Mouse (Mus musculus): Measurements from ENCODE around the gene Lgals3. TPM values are rescaled to one million over a fixed set of nuclear protein-coding genes. Genes with fewer than 3 reads are reported as not detected.

Gene Lgals3
- total RNA-seq, 4 experiments from 2014 or later = 0.79 to 2.8 (median 2.6) TPM; not detected in 1

- no peak for DNase-seq (ENCODE audit: low spot score in 2 of 2)
Observed at GRCm38 (mm10) chr14:47421606-47422005, 54.1 kb downstream of the Lgals3 start.

- no peak for DNase-seq (ENCODE audit: low spot score in 2 of 2)
Observed at GRCm38 (mm10) chr14:47422466-47422865, 54.9 kb downstream of the Lgals3 start.

- no peak for DNase-seq (ENCODE audit: low spot score in 2 of 2)
Observed at GRCm38 (mm10) chr14:47432987-47433386, 65.4 kb downstream of the Lgals3 start.

Other genes with a start within 250 kb of the Lgals3 start
- gene Gch1, start 178.3 kb upstream of the Lgals3 start, total RNA-seq (2022) = 1 to 10 TPM; 1.1 to 1.5 (median 1.4) TPM
- 10 to 100 TPM in 1 of 4 experiments, 1 to 10 TPM in 3; 6.5 to 10.5 (median 7.2) TPM for gene Wdhd1, start 90.9 kb upstream of the Lgals3 start, total RNA-seq (2022)
- 10 to 100 TPM; 11.0 to 12.3 (median 12.1) TPM for gene Socs4, start 90.8 kb upstream of the Lgals3 start, total RNA-seq (2022)
- gene Mapk1ip1l, start 69.5 kb upstream of the Lgals3 start, total RNA-seq (2022) = 10 to 100 TPM; 54.3 to 66.2 (median 61.8) TPM
- 1 to 10 TPM in 1 of 4 experiments, under 1 TPM in 2, not detected in 1; 0.52 to 1.4 (median 0.70) TPM for gene Dlgap5, start 50.7 kb downstream of the Lgals3 start, total RNA-seq (2022)
- 10 to 100 TPM; 79.4 to 98.3 (median 87.4) TPM for gene Fbxo34, start 82.7 kb downstream of the Lgals3 start, total RNA-seq (2022)
- gene Atg14, start 202.9 kb downstream of the Lgals3 start, total RNA-seq (2022) = 10 to 100 TPM; 18.2 to 21.9 (median 20.7) TPM

All from layer of hippocampus, adult 8-10 months (tissue).